Mouse (Mus musculus): Measurements from ENCODE around the gene Treml1. TPM values are rescaled to one million over a fixed set of nuclear protein-coding genes. Genes with fewer than 3 reads are reported as not detected.
"Not testable (repeated sequence)": the region's sequence is repeated elsewhere in the genome, so short reads cannot be mapped to it uniquely, and the experiment has no call there.

The Treml1 gene
- total RNA-seq, 1 experiment: 0.40 TPM

DNA sequence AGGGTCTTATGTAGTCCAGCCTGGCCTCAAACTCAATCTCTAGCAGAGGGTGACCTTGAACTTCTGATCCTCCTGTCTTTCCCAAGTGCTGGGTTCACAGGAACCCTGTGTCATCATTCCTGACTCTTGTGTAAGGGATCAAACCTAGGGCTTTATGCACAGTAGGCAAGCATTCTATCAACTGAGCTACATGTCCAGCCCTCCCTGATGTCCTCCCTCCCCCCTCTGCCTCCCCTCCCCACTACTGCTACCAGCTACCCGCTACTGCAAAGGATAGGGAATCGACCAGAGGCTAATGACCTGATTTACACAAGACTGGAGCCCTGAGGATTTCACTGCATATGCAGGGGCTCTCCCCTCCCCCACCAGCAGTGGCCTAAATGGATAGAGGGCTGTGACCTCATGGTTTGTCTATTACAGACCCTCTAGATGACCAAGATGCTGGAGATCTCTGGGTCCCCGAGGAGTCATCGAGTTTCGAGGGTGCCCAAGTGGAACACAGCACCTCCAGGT lies 9.0 kb upstream of the Treml1 start:
- in situ Hi-C loops (cut with MboI; ENCODE audit: low sequenced_read_pairs in 2 of 2, unreplicated experiment in 2 of 2): no loop called here
- TF ChIP-seq ZC3H11A (IDR thresholded peaks at IDR 0.05; ENCODE audit: borderline replicate concordance, low read depth, low read length) (no peak), CHD2 (IDR thresholded peaks at IDR 0.05; ENCODE audit: low read depth, low read length) (no peak), HCFC1 (IDR thresholded peaks at IDR 0.05; ENCODE audit: borderline replicate concordance, insufficient read depth, low read length) (no peak), MAFK (IDR thresholded peaks at IDR 0.05; ENCODE audit: insufficient read depth, low read depth, low read length) (no peak), ZNF384 (IDR thresholded peaks at IDR 0.05; ENCODE audit: low read depth, low read length) (no peak)

DNA sequence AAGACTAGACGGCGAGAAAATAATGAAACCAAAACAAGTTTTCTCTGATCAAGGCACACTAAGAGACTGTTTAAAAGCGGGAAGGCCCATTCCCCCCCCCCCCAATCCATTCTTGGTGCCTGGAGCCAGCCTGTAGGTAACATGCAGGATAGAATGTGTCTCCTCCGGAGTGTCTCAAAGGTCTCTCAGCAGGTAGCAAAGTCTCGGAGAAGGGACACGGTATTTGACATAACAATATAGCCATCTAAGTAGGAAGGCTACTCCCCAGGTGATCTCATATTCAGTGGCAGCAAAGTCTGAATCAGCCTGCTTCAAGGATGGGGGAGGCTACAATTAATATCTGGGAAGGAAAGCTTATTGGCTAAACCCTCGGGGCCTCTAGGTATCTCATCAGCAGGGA lies 6.7 kb upstream of the Treml1 start:
- H3K36me3 ChIP-seq (ENCODE audit: control insufficient read depth, insufficient read depth, low read length, poor library complexity, severe bottlenecking); H3K27ac ChIP-seq (ENCODE audit: insufficient read depth, low read depth, low read length, poor library complexity, severe bottlenecking); in situ Hi-C loops (cut with MboI; ENCODE audit: low sequenced_read_pairs in 2 of 2, unreplicated experiment in 2 of 2); H3K4me3 ChIP-seq (ENCODE audit: insufficient read depth in 1 of 2, low read depth in 1 of 2, low read length in 2 of 2, poor library complexity in 1 of 2, severe bottlenecking in 1 of 2); H3K9ac ChIP-seq (ENCODE audit: insufficient read depth, low read depth, low read length, poor library complexity, severe bottlenecking); DNase-seq (ENCODE audit: low read depth, low spot score); H3K9me3 ChIP-seq (ENCODE audit: control insufficient read depth, insufficient read depth, low read depth, low read length): not testable (repeated sequence)
- peaks cover 7 to 20% of the 10 kb centered on the region in 2 experiments; a peak in 3 of 4 replicates for H3K4me1 ChIP-seq (ENCODE audit: control insufficient read depth in 2 of 2, insufficient read depth in 2 of 2, low read length in 2 of 2, poor library complexity in 1 of 2)

More for the DNA sequence above, 9.0 kb upstream of the Treml1 start:
- Histone ChIP-seq H3K9ac (ENCODE audit: insufficient read depth, low read depth, low read length, poor library complexity, severe bottlenecking) (no peak overlapping the region), H3K36me3 (ENCODE audit: control insufficient read depth, insufficient read depth, low read length, poor library complexity, severe bottlenecking) (no peaks in the 10 kb centered on the region), H3K9me3 (ENCODE audit: control insufficient read depth, insufficient read depth, low read depth, low read length) (no peaks in the 10 kb centered on the region), H3K4me3 (ENCODE audit: insufficient read depth in 1 of 2, low read depth in 1 of 2, low read length in 2 of 2, poor library complexity in 1 of 2, severe bottlenecking in 1 of 2) (no peak overlapping the region), H3K27ac (ENCODE audit: insufficient read depth, low read depth, low read length, poor library complexity, severe bottlenecking) (no peak overlapping the region), H3K4me1 (ENCODE audit: control insufficient read depth in 2 of 2, insufficient read depth in 2 of 2, low read length in 2 of 2, poor library complexity in 1 of 2) (peaks cover 7 to 20% of the 10 kb centered on the region in 2 experiments; a peak in 3 of 4 replicates)
- peak; percentile 28 for DNase-seq (ENCODE audit: low read depth, low spot score)

DNA sequence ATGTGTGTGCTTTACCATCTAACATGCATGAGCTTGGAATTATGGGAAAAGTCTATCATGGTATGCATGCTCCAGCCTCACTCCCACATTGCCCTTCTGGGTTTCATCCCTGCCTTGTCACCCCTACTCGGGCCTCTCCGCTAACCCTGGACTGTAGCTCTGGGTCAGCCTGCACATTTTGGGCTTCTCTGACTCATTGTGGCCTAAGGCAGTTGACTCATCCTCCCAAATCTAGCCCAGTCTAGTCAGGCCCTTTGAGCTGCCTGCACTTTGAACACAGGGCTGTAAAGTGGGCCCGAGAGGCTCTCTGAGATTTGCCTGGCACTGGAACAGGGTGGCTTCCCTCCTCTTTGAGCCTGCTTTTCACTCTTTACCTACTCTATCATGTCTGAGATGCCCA lies 3.9 kb upstream of the Treml1 start:
- no peaks in the 10 kb centered on the region for H3K36me3 ChIP-seq (ENCODE audit: control insufficient read depth, insufficient read depth, low read length, poor library complexity, severe bottlenecking)
- H3K27ac ChIP-seq (ENCODE audit: insufficient read depth, low read depth, low read length, poor library complexity, severe bottlenecking): no peak overlapping the region
- DNase-seq (ENCODE audit: low read depth, low spot score): no peak
- no peak for TF ChIP-seq ZC3H11A (IDR thresholded peaks at IDR 0.05; ENCODE audit: borderline replicate concordance, low read depth, low read length)
- TF ChIP-seq CHD2 (IDR thresholded peaks at IDR 0.05; ENCODE audit: low read depth, low read length): no peak
- TF ChIP-seq MAFK (IDR thresholded peaks at IDR 0.05; ENCODE audit: insufficient read depth, low read depth, low read length): no peak
- no peak for TF ChIP-seq ZNF384 (IDR thresholded peaks at IDR 0.05; ENCODE audit: low read depth, low read length)
- no peak for TF ChIP-seq HCFC1 (IDR thresholded peaks at IDR 0.05; ENCODE audit: borderline replicate concordance, insufficient read depth, low read length)
- H3K9ac ChIP-seq (ENCODE audit: insufficient read depth, low read depth, low read length, poor library complexity, severe bottlenecking): no peak overlapping the region
- H3K9me3 ChIP-seq (ENCODE audit: control insufficient read depth, insufficient read depth, low read depth, low read length): no peaks in the 10 kb centered on the region
- H3K4me1 ChIP-seq (ENCODE audit: control insufficient read depth in 2 of 2, insufficient read depth in 2 of 2, low read length in 2 of 2, poor library complexity in 1 of 2): peaks cover 7 to 15% of the 10 kb centered on the region in 2 experiments; a peak in 3 of 4 replicates
- H3K4me3 ChIP-seq (ENCODE audit: insufficient read depth in 1 of 2, low read depth in 1 of 2, low read length in 2 of 2, poor library complexity in 1 of 2, severe bottlenecking in 1 of 2): no peak overlapping the region
- in situ Hi-C loops (cut with MboI; ENCODE audit: low sequenced_read_pairs in 2 of 2, unreplicated experiment in 2 of 2): no loop called here

DNA sequence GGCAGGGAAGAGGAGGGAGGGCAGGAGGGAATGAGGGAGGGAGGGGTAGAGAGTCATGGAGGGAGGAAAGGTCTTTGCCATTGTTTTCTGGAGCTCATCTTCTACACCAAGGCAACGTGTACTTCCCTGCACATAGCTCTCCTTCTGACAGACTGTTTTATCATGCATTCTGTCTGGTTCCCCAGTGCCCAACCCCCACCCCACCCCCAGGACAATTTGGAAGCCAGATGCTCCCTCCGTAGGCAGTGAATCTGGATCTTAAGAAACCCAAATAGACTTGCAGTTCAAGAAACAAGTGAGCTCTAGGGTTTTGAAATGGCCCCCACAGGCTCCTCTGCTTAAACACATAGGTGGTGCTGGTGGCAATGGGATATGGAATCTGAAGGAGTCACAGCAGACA lies 1.8 kb upstream of the Treml1 start:
- Histone ChIP-seq H3K9ac (ENCODE audit: insufficient read depth, low read depth, low read length, poor library complexity, severe bottlenecking) (no peak overlapping the region), H3K27ac (ENCODE audit: insufficient read depth, low read depth, low read length, poor library complexity, severe bottlenecking) (no peak overlapping the region), H3K4me1 (ENCODE audit: control insufficient read depth in 2 of 2, insufficient read depth in 2 of 2, low read length in 2 of 2, poor library complexity in 1 of 2) (peaks cover 2 to 4% of the 10 kb centered on the region in 2 experiments; a peak in 2 of 4 replicates), H3K9me3 (ENCODE audit: control insufficient read depth, insufficient read depth, low read depth, low read length) (no peaks in the 10 kb centered on the region), H3K36me3 (ENCODE audit: control insufficient read depth, insufficient read depth, low read length, poor library complexity, severe bottlenecking) (no peaks in the 10 kb centered on the region), H3K4me3 (ENCODE audit: insufficient read depth in 1 of 2, low read depth in 1 of 2, low read length in 2 of 2, poor library complexity in 1 of 2, severe bottlenecking in 1 of 2) (no peak overlapping the region)
- DNase-seq (ENCODE audit: low read depth, low spot score): no peak
- TF ChIP-seq MAFK (IDR thresholded peaks at IDR 0.05; ENCODE audit: insufficient read depth, low read depth, low read length) (no peak), HCFC1 (IDR thresholded peaks at IDR 0.05; ENCODE audit: borderline replicate concordance, insufficient read depth, low read length) (no peak), ZNF384 (IDR thresholded peaks at IDR 0.05; ENCODE audit: low read depth, low read length) (no peak), CHD2 (IDR thresholded peaks at IDR 0.05; ENCODE audit: low read depth, low read length) (no peak), ZC3H11A (IDR thresholded peaks at IDR 0.05; ENCODE audit: borderline replicate concordance, low read depth, low read length) (no peak)
- in situ Hi-C loops (cut with MboI; ENCODE audit: low sequenced_read_pairs in 2 of 2, unreplicated experiment in 2 of 2): no loop called here

DNA sequence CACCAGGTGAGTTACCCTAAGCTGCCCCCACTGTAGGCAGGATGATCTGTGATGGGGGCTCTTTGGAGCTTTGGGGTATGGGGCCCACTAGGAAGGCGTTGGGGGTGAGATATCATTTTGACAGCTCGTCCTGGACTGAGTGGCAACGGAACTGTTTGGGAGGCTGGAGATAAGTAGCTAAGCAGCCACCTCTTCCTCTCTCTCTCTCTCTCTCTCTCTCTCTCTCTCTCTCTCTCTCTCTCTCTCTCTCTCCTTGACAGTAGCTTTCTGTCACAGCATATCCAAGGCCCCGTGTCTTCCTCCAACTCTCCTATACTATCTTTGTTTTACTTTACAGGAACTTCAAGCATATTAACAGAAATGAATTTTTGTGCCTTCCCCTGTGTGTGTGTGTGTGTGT lies 746 bp downstream of the Treml1 start:
- Histone ChIP-seq H3K36me3 (ENCODE audit: control insufficient read depth, insufficient read depth, low read length, poor library complexity, severe bottlenecking) (no peaks in the 10 kb centered on the region), H3K27ac (ENCODE audit: insufficient read depth, low read depth, low read length, poor library complexity, severe bottlenecking) (no peak overlapping the region), H3K4me1 (ENCODE audit: control insufficient read depth in 2 of 2, insufficient read depth in 2 of 2, low read length in 2 of 2, poor library complexity in 1 of 2) (peaks cover 0 to 4% of the 10 kb centered on the region in 2 experiments; a peak in 2 of 4 replicates), H3K9ac (ENCODE audit: insufficient read depth, low read depth, low read length, poor library complexity, severe bottlenecking) (no peak overlapping the region), H3K9me3 (ENCODE audit: control insufficient read depth, insufficient read depth, low read depth, low read length) (no peaks in the 10 kb centered on the region), H3K4me3 (ENCODE audit: insufficient read depth in 1 of 2, low read depth in 1 of 2, low read length in 2 of 2, poor library complexity in 1 of 2, severe bottlenecking in 1 of 2) (no peak overlapping the region)
- in situ Hi-C loops (cut with MboI; ENCODE audit: low sequenced_read_pairs in 2 of 2, unreplicated experiment in 2 of 2): no loop called here
- TF ChIP-seq CHD2 (IDR thresholded peaks at IDR 0.05; ENCODE audit: low read depth, low read length) (no peak), ZNF384 (IDR thresholded peaks at IDR 0.05; ENCODE audit: low read depth, low read length) (no peak), ZC3H11A (IDR thresholded peaks at IDR 0.05; ENCODE audit: borderline replicate concordance, low read depth, low read length) (no peak), MAFK (IDR thresholded peaks at IDR 0.05; ENCODE audit: insufficient read depth, low read depth, low read length) (no peak), HCFC1 (IDR thresholded peaks at IDR 0.05; ENCODE audit: borderline replicate concordance, insufficient read depth, low read length) (no peak)
- no peak for DNase-seq (ENCODE audit: low read depth, low spot score)
